Mouse (Mus musculus): ENCODE measurements around the gene Olfr97.

DNA sequence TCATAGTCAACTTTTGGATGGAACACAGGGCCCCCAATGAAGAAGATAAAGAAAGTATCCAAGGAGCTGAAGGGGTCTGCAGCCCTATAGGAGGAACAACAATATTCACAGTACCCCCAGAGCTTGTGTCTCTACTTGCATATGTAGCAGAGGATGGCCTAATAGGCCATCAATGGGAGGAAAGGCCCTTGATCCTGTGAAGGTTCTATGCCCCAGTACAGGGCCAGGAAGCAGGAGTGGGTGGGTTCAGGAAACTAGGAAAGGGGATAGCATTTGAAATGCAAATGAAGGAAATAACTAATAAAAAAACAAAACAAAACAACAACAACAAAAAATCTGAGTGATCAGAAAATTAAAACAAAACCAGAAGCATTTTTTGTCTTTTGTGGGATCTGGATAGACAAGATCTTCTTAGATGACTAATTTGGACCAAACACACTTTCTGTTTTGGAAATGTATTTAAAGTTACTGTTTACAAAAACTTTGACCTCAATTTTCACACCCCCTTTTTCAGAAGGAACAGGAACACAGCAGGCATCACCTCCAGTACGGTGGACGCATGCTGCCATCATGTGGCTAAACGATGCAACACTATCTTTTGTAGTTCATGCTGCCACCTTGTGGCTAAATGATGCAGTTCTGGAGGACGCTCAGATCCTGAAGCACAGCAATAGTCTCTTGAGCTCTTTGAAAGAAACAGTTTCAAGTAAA lies 33.8 kb downstream of the Olfr97 start:
- TF ChIP-seq CTCF (IDR thresholded peaks at IDR 0.05; ENCODE audit: borderline replicate concordance, control insufficient read depth, extremely low read depth, insufficient read depth, low read length, poor library complexity) (no peak), POLR2A (IDR thresholded peaks at IDR 0.05; ENCODE audit: control insufficient read depth, extremely low read depth, insufficient read depth, low read length, poor library complexity) (no peak)

All from thymus, adult 2 months (tissue).